Mouse (Mus musculus): ENCODE measurements around the gene Cabin1. TPM values are rescaled to one million over a fixed set of nuclear protein-coding genes. Genes with fewer than 3 reads are reported as not detected.

Cabin1 gene
- total RNA-seq, 2 experiments from 2014 or later, result 33.5 to 71.3 TPM

DNA sequence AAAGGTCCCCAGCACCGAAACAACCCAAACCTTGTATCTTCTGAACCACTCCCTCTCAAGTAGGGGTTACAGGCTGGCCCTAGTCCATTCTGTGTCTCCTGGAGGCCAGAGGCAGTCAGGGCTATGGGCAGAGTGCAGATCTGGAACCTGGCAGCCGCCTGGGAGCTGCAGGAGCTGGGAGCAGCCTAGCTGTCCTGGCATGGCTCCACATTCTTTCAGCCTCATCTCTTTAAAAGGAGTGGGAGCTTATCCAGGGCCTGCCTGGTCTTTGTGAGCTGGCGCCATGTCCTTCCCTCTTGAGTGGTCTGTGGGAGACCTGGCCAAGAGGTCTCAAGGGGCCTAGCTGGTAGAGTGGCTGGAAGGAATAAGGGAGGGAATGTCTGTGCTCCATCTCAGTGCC is 116.8 kb downstream of the Cabin1 start:
- ATAC-seq (replicated peaks; ENCODE audit: low FRiP score, low TSS enrichment, poor library complexity, severe bottlenecking), result no peak

DNA sequence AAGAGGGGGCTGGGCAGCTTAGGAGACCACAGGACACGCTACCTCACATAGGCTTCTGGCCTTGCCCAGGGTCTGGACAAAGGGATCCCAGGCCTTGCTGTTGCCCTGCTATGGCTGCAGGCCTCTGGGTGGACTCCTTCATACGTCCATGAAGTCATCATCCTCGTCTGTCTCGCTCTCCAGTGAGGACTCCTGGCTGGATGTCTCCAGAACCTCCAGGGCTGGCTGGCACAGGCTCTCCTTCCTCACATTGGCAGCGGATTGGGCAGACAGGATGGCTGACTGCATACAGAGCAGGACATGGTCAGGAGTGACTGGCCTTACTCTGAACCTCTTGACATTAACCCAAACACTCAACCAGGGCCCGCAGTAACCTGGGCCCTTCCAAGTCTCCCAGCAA is 117.7 kb downstream of the Cabin1 start:
- no peak for ATAC-seq (replicated peaks; ENCODE audit: low FRiP score, low TSS enrichment, poor library complexity, severe bottlenecking)

DNA sequence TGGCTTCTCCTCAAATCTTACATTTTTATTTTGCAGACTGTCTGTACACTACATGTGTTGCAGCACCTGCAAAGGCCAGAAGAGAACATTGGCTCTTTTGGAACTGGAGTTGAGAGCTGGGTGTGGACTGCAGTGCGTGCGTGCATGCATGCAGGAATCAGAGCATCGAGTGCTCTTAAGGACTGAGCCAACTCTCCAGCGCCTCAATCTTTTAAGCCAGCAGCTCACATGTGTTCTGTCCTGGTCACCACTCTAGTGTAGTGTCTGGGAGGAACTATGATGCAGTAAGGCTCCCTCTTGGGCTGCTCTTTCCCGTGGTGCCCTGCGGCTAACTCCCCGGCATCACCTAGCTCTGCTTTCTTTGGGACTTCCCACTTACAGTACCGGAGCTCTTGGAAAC is 118.5 kb downstream of the Cabin1 start:
- ATAC-seq (replicated peaks; ENCODE audit: low FRiP score, low TSS enrichment, poor library complexity, severe bottlenecking), result no peak

DNA sequence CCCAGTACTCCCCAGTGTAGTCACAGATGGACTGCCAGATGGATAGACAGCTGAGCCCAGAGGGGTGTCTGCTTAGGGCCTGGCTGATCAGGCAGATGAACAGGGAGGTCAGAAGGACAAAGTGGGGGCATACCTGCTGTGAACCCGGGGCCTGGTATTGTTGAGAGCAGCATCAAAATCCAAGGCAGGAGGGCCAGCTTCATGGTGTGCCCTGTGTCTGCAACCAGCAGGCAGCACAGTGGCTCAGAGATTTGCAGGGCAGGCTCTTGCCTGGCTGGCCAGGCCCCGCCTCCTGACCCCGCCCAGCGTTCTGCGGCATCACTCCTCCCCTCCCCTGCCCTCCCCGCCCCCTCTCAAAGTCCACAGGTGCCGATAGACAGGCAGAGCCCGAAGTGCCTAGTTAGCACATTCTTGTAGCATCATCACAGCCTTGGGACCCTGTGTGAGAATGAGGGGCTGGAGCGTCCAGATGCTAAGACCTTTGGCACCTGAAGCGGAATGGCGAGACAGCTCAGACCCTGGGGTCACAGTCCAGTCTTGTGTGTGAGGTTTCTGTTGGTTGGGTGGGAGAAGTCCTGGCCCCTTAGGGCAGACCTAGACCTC is 120.3 kb downstream of the Cabin1 start, which contains the start of gene Susd2:
Gene Susd2, minus strand, starts transcription at position 268 of the 603 bp plus-strand sequence.
- ATAC-seq (replicated peaks; ENCODE audit: low FRiP score, low TSS enrichment, poor library complexity, severe bottlenecking), result peak; percentile 66

DNA sequence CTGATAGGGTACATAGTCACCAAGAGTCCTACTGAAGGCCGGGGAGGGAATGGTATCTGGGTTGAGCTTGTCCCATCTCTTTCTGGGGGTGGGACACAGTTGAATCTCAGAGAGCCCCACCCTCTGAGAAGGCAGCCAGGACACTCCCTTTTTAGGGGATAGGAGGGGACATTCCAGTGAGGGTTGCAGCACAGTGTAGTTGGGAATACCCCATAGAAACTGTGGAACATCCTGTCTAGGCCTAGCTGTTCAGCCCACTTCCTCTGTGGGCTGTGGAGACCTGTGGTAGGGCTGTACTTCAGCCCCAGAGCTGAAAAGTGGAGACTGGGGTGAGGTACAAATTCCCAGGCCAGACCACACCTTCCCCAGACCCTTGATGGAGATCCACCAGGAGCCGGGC is 121.2 kb downstream of the Cabin1 start:
- no peak for ATAC-seq (replicated peaks; ENCODE audit: low FRiP score, low TSS enrichment, poor library complexity, severe bottlenecking)

DNA sequence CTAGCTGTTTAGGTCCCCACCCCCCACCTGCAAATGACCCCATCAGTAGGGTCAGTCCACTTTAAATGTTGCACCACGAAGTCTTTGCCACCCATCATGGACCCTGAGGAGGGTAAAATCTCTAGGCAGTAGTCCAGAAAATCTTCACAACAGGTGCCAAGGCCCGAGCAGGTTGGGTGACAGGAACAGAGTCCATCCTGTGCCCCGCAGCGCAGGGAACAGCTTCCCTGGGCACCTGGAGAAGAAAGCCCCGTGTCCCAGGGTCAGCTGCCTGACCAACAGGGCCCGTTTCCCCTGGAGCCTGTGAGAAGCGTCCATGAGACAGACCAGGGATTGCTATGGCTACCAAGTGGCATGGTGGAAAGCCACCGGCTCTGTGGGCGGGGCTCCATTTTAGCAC is 121.7 kb downstream of the Cabin1 start:
- ATAC-seq (replicated peaks; ENCODE audit: low FRiP score, low TSS enrichment, poor library complexity, severe bottlenecking), result no peak

DNA sequence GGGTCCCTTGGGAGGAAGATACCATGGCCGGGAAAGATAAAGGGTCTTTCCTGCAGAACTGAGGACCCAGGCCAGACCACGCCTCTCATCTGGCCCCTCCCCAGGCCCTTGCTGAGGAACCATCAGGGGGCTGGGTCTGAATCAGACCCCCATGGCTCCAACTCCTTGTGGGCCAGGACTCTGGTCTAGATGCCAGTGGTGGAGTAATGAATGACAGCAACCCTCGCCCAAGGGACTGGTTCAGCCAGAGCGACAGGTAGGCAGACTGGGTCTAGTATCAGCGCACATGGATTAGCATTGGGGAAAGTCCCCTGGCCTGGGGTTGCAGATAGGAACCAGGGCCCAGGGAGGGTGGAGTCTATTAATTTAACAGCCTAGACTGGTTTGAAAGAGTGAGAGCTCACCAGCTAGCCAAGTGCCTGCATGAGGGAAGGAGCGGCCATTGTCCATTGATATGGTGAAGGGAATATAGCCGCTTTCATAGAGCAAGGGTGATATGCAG is 122.4 kb downstream of the Cabin1 start:
- peak; percentile 65 for ATAC-seq (replicated peaks; ENCODE audit: low FRiP score, low TSS enrichment, poor library complexity, severe bottlenecking)

DNA sequence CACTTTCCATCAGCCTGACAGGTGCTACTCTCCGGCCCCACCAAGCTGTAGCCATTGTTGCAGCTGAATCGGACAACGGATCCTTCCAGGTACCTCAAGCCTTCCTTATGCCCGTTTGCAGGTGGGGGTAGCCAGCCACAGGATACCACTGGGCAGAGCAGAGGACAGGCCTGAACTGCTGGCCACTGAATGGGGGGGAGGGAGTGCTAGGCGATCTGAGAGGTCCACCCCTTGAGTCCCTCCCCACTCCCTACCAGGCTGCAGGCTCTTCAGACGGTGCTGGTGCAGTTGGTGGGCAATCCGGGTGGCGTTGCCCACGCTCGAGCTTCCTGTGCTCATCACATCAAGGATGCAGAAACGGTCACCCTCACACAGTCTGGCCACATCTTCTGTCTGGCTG is 126.4 kb downstream of the Cabin1 start:
- no peak for ATAC-seq (replicated peaks; ENCODE audit: low FRiP score, low TSS enrichment, poor library complexity, severe bottlenecking)

DNA sequence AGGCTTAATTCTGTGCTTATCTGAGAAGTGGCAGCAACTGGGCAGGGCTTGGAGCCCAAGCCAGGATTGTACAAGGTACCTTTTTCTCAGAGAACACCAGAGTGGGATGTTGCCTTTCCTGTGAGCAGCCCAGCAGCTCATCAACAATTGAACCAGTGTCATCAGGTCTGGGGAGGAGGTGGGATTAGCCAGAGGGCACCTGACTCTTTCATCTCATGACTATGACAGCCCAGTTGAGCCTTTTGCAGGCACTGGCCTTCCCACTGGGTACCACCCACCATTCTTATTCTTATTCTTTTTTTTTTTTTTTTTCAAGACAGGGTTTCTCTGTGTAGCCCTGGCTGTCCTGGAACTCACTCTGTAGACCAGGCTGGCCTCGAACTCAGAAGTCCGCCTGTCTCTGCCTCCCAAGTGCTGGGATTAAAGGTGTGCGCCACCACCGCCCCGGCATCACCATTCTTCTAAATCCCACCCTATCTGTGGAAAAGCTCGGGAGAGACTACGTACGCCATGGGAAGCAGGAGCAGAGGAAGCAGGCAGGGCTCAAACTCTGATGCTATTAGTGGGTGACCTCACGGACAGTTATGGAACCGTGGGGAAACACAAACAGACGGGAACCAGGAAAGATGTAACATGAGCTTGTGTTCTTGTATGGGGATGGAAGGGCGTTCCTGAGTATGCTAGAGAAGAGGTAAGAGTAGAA is 127.9 kb downstream of the Cabin1 start:
- no peak for ATAC-seq (replicated peaks; ENCODE audit: low FRiP score, low TSS enrichment, poor library complexity, severe bottlenecking)

DNA sequence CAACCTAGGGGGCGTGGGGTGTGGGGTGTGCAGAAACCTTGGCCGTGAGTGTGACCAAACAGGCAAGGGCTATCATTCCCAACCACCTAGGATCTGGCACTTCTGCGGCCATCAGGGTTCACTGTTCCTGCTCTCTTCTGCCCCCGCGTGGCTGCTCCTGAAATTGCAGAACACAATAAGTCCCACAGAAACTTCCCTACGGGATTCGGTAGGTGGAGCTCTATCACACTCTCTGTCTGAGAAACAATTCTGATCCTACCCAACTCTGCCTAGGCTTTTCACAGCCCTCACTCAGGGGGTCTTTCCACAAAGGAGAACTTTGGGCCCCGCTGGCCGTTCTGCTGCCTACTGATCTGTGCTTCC is 128.5 kb downstream of the Cabin1 start:
- ATAC-seq (replicated peaks; ENCODE audit: low FRiP score, low TSS enrichment, poor library complexity, severe bottlenecking), result peak; percentile 76

DNA sequence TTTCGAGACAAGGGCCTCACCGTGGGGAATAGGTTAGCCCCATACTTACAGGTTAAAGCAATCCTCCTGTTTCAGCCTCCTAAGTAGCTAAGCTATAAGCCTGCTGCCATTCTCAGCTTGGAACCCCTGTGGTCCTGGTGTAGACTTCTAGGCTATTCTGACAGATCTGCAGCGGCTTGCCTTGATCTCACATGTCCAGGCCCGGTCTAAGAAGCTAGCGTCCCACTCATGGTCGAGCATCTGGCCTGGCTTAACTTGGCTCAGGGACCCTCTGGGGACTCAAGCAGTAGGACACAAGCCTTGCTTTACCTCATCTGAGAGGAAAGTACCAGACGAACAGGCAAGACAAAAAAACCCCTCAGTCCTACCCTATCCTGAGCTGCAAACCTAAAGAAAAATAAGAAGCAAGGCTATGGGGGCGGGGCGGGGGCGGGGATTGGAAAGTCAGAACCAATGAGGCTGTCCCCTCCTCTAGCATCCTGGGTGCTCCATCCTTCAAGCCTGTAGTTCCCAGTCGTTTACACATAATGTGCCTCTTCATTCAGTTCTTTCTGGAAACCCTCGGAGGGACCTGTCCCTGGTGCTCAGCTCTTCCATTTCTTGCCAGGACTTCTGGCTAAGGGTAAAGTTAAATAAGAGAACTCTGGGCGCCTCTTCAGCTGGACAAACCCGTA is 129.0 kb downstream of the Cabin1 start:
- no peak for ATAC-seq (replicated peaks; ENCODE audit: low FRiP score, low TSS enrichment, poor library complexity, severe bottlenecking)

DNA sequence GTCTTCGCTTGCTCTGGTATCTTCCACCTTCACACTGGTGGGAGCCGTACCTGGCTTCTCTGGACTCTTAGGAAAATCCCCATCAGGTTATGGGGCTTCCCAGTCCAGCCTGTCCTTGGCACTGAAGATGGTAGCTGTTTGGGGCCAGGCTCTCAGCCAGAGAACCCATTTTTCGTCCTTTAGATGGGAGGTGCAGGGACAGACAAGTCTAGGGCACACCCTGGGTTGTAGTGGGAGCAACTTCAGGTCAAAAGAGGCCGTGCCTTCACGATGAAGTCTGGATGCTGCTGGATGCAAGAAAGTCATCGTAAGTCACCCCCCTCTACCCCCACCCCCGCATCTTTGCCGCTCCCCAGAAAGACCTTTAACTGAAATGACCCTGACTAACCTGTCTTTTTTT is 129.5 kb downstream of the Cabin1 start:
- ATAC-seq (replicated peaks; ENCODE audit: low FRiP score, low TSS enrichment, poor library complexity, severe bottlenecking), result no peak

DNA sequence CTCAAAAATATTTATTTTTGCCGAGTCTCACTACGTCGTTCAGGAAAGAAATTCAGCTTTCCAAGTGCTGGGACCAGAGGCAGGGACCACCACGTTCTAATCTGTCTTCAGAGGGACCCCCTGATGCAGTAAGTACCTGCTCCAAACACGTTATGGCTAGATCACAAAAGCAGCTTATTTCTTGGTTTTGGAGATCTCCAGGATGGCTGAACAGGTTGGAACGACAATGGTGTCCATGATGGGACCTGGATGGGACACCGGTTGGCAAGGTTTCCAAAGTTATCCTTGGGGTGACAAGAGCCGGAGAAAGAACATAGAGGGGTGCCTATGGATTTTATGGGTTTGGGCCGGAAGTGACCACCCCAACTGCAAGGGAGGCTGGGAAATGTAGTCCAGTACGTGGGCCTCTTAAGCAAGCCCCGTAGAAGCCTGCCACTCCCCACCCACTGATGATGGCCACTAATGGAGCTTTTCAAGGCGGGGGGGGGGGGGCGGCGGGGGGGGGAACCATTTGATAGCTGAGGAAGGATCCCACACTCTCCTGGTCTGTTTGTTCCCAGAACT is 130.5 kb downstream of the Cabin1 start:
- ATAC-seq (replicated peaks; ENCODE audit: low FRiP score, low TSS enrichment, poor library complexity, severe bottlenecking), result no peak

DNA sequence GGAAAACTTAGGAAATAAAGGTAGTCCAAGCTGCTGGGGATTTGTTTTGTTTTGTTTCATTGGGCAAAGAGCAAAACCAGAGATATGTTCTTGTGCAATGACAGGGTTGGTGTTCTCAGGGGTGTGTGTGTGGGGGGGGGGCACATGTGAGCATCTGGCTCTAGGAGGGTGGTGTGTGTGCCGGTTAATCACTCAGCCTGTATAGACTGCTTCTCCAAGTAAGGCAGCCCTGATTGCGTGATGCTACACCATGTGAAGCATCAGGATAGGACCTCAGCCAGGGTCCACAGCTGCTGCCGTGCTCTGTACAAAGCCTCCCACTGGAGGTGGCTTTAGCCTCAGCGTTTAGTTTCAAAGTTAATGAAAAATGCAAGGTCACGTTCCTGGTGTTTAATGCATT is 131.1 kb downstream of the Cabin1 start:
- ATAC-seq (replicated peaks; ENCODE audit: low FRiP score, low TSS enrichment, poor library complexity, severe bottlenecking), result no peak

DNA sequence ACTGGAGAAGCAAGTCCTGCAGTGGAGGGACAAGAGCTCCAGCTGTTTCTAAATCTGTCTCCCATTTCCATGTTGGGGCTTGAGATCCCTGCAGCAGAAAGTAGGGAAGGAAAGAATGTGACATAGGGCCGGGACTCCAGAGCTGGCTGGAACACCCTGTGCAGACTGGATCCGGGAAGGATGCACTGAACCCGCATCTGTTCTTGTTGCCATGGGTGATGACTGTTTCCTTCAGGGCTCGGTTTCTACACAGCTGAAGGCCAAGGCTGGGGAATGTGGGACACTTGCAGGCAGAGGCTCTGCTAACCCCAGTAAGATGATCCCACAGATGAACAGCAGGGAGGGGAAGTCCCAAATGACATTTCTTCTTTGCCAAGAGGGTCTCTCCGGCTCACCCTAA is 131.5 kb downstream of the Cabin1 start:
- no peak for ATAC-seq (replicated peaks; ENCODE audit: low FRiP score, low TSS enrichment, poor library complexity, severe bottlenecking)

DNA sequence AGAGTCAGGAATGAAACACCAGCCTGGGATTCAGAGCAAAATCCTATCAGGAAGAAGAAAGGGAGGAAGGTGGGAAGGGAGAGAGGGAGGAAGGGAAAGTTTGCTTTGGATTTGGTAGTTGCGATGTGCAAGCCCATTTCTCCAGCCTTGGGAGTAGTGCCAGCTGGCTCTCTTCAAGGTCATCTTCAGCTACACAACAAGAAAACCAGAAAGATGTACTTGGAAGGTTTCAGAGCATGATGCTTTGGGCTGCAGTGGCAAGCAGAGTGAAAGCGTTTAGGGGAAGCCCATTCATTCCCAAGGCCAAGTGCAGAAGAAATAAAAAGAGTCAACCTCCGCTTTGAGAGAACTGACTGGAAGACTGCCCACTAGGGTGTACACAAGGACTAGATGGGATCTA is 136.7 kb downstream of the Cabin1 start:
- no peak for ATAC-seq (replicated peaks; ENCODE audit: low FRiP score, low TSS enrichment, poor library complexity, severe bottlenecking)

DNA sequence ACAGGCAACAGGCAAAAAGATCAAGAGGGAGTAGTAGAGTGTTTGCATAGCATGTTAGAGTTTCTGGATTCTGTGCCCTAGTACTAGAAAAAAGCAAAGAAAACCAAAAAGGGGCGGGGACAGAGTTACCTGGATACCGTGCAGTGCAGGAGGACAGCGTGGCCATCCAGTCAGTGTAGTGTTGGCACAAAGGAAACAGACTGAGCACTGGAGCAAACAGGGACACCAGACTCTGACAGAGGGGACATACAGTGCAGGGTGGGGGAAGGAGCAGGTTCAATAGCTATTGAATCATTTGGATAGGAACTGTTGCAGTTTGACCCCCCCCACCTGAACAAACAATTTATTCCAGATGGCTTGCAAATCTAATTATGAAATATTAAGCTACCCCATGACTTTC is 137.2 kb downstream of the Cabin1 start:
- no peak for ATAC-seq (replicated peaks; ENCODE audit: low FRiP score, low TSS enrichment, poor library complexity, severe bottlenecking)

DNA sequence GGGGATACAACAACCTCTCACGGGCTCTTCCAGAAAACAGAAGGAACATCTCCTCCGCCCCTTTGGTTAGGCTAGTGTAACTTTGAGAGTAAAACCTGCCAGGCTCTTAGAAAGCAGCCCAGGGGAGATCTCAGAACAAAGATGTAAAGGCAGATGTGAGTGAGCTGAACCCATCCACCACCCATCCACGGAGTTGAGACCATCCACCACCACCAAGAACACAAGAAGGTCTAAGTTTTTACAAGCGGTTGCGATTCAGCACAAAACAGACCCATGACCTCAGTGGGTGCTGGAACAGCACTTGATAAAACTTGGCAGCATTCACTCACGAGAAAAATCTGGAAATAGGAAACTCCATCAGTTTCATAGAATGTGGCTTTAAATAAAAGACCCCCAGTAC is 138.2 kb downstream of the Cabin1 start:
- ATAC-seq (replicated peaks; ENCODE audit: low FRiP score, low TSS enrichment, poor library complexity, severe bottlenecking), result no peak

DNA sequence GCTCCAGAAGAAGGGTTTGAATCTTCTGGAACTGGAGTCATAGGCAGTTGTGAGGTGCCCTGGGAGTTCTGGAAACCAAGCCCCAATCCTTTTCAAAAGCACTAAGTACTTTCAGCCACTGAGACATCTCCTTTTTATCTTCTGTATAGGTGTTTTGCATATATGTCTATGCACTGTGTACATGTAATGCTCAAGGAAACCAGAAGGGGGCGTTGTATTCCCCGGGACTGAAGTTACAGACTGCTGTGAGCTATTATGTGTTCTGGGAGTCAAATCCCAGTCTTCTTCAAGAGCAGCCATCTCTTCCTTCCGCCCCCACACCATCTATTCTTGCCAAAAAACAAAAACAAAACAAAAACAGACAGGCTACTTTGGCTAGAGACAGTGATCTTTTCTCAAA is 143.3 kb downstream of the Cabin1 start:
- ATAC-seq (replicated peaks; ENCODE audit: low FRiP score, low TSS enrichment, poor library complexity, severe bottlenecking), result no peak

DNA sequence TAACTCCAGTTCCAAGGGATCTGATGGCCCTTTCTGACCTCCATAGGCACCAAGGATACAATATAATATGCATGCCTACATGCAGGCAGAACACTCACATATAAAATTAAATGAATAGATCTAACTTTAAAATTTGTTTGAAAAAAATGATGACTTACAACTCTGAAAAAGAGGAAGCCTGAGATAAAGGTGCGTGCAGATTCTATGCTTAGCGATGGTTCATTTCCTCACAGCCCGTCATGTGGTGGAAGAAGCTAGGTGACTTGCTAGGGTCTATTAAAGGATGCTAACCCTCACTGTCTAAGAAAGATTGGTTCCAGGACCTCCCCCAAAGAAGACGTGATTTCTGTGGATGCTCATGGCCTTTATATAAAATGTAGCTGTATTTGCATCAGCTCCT is 148.1 kb downstream of the Cabin1 start:
- no peak for ATAC-seq (replicated peaks; ENCODE audit: low FRiP score, low TSS enrichment, poor library complexity, severe bottlenecking)

DNA sequence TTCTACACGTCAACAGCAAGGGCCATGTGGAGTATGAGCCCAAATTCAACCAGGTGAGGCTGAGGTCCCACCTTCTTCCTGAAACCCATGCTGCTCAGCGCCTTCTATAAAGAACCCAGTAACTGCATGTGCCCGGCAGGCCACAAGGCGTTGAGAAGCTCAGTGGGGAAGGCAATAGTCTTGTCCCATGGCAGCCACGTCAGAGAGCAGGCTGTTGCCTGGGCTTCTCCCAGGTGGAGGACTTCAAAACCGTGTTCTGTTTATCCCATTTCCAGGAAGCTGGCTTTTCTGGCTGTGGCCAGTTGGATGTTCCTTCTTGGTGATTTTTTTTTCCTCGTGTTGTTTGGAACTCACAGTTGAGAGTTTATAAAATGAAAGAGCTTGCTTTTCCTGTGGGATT is 153.7 kb downstream of the Cabin1 start:
- ATAC-seq (replicated peaks; ENCODE audit: low FRiP score, low TSS enrichment, poor library complexity, severe bottlenecking), result no peak
